Mouse (Mus musculus) ES-Bruce4 (cell line): ENCODE data around the gene Eif4e3. TPM values are rescaled to one million over a fixed set of nuclear protein-coding genes. Genes with fewer than 3 reads are reported as not detected.

Experiments used
- H3K27ac ChIP-seq: 2 replicates; pipeline ENCODE4 v1.5.1; 2012; ENCODE audit warnings: low read length, inconsistent platforms; ENCODE audit not compliant: insufficient read depth
- H3K27me3 ChIP-seq: 2 replicates; pipeline ENCODE4 v1.6.1; 2012; ENCODE audit warnings: mild to moderate bottlenecking, low read length, inconsistent platforms; ENCODE audit not compliant: control insufficient read depth, poor library complexity, insufficient read depth, severe bottlenecking
- H3K36me3 ChIP-seq: 2 replicates; pipeline ENCODE4 v1.6.1; 2012; ENCODE audit warnings: inconsistent platforms, mild to moderate bottlenecking, low read length, moderate library complexity; ENCODE audit not compliant: control insufficient read depth, poor library complexity, insufficient read depth, severe bottlenecking
- H3K4me1 ChIP-seq: one replicate; pipeline ENCODE4 v1.8.1; 2011; ENCODE audit warnings: low read length; ENCODE audit not compliant: control insufficient read depth, insufficient read depth
- H3K4me3 ChIP-seq: 2 replicates; pipeline ENCODE4 v1.5.1; 2011; ENCODE audit warnings: low read depth, mild to moderate bottlenecking, low read length
- H3K9ac ChIP-seq: 2 replicates; pipeline ENCODE4 v1.6.1; 2012; ENCODE audit warnings: low read depth, mild to moderate bottlenecking, inconsistent platforms; ENCODE audit not compliant: poor library complexity, severe bottlenecking
- H3K9me3 ChIP-seq: replicated peaks from 2 replicates; pipeline ENCODE4 v1.6.1; 2012; ENCODE audit warnings: mild to moderate bottlenecking, low read length, inconsistent platforms; ENCODE audit not compliant: control insufficient read depth, poor library complexity, insufficient read depth, severe bottlenecking
- CTCF ChIP-seq: IDR thresholded peaks from one replicate; pipeline ENCODE4 v1.8.1; 2011; ENCODE audit warnings: low read depth, low read length
- EP300 ChIP-seq: IDR thresholded peaks from 2 replicates; pipeline ENCODE4 v1.6.1; 2011; ENCODE audit warnings: low read depth, low read length; ENCODE audit not compliant: insufficient read depth
- POLR2A ChIP-seq: IDR thresholded peaks from one replicate; pipeline ENCODE4 v1.8.1; 2011; ENCODE audit warnings: low read length; ENCODE audit not compliant: insufficient read depth
- polyA plus RNA-seq: library from polyadenylated mRNA; stranded (reverse); fragments of >200 nt; gene quantifications from 2 replicates; pipeline ENCODE4 v1.2.4, GENCODE M21; 2011; ENCODE audit warnings: low read depth; ENCODE audit not compliant: missing spikeins, insufficient read depth, insufficient read length

Gene Eif4e3
- polyA plus RNA-seq, 1 experiment, result 8.6 TPM

GRCm38 (mm10) chr6:99617415-99617814 is 49.2 kb downstream of the Eif4e3 start:
- H3K4me1 ChIP-seq, result peaks cover 3% of the 10 kb centered on the region
- H3K36me3 ChIP-seq, result no peaks in the 10 kb centered on the region
- no peaks in the 10 kb centered on the region for H3K27me3 ChIP-seq
- no peak overlapping the region for H3K9ac ChIP-seq
- H3K27ac ChIP-seq, result no peak overlapping the region
- TF ChIP-seq CTCF (no peak), POLR2A (no peak), EP300 (no peak)
- H3K9me3 ChIP-seq, result no peaks in the 10 kb centered on the region
- no peak overlapping the region for H3K4me3 ChIP-seq

DNA sequence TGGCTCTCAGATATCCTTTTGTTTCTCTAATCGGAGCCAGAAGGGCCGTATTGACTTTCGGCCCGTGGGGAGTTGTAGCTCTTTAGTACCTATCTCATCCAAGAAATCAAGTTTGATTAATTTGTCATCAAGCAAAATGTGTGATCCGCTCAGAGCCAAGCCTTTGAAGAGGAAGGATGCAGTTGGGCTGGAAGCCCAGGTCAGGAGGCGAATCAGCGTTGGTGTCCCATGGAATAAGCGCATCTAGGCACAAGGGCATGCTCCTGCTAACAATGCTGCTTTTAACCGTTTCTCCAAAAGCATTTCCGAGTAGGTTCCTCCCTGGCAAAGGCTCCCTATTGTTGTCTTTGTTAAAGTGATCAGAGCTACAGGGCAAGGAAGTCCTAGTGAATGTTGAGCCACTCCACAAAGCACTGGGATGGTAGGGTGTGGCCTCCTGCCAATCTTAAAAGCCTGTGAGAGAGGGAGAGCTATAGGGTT is 51.3 kb downstream of the Eif4e3 start:
- Histone ChIP-seq H3K9me3 (no peaks in the 10 kb centered on the region), H3K36me3 (no peaks in the 10 kb centered on the region), H3K4me1 (peaks cover 3% of the 10 kb centered on the region), H3K4me3 (no peak overlapping the region), H3K9ac (no peak overlapping the region), H3K27me3 (no peaks in the 10 kb centered on the region), H3K27ac (peak overlapping the region; percentile 45)
- TF ChIP-seq EP300 (peak; percentile 77), CTCF (no peak)

GRCm38 (mm10) chr6:99614566-99615271 is 51.9 kb downstream of the Eif4e3 start:
- no peaks in the 10 kb centered on the region for H3K9me3 ChIP-seq
- no peak overlapping the region for H3K4me3 ChIP-seq
- no peaks in the 10 kb centered on the region for H3K27me3 ChIP-seq
- H3K4me1 ChIP-seq, result peaks cover 3% of the 10 kb centered on the region
- no peak for TF ChIP-seq EP300
- TF ChIP-seq CTCF, result no peak
- TF ChIP-seq POLR2A, result no peak
- no peak overlapping the region for H3K9ac ChIP-seq
- H3K36me3 ChIP-seq, result no peaks in the 10 kb centered on the region
- peak overlapping the region; percentile 45 for H3K27ac ChIP-seq

DNA sequence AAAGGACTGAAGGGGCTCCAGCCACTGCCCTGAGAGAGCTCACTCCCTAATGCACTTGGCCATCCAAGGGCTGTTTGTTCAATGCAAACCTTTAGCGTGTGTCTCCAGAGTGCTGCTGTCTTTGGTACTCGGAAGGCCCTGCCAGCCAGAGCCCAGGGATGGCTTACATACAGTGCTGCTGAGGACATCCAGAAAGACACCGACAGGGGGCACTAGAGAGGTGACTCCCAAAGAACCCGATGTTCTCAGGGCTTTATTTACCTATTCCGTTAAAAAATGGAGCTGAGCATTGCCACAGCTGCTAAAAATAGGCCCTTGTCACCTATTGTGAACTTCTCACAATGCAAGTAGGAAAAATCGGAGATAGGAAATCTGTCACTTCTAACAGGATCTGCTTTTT is 54.7 kb downstream of the Eif4e3 start:
- Histone ChIP-seq H3K9ac (no peak overlapping the region), H3K36me3 (no peaks in the 10 kb centered on the region), H3K4me3 (no peak overlapping the region), H3K27ac (no peak overlapping the region), H3K4me1 (peaks cover 3% of the 10 kb centered on the region), H3K27me3 (no peaks in the 10 kb centered on the region), H3K9me3 (no peaks in the 10 kb centered on the region)
- TF ChIP-seq CTCF, result peak; percentile 21
- no peak for TF ChIP-seq POLR2A

- no peak overlapping the region for H3K27ac ChIP-seq
- no peaks in the 10 kb centered on the region for H3K9me3 ChIP-seq
- H3K4me1 ChIP-seq, result no peaks in the 10 kb centered on the region
- no peak overlapping the region for H3K9ac ChIP-seq
- no peaks in the 10 kb centered on the region for H3K36me3 ChIP-seq
- H3K27me3 ChIP-seq, result no peaks in the 10 kb centered on the region
- TF ChIP-seq CTCF, result no peak
- no peak for TF ChIP-seq POLR2A
- no peak for TF ChIP-seq EP300
- no peak overlapping the region for H3K4me3 ChIP-seq
Observed at GRCm38 (mm10) chr6:99610454-99611427, 55.8 kb downstream of the Eif4e3 start.

DNA sequence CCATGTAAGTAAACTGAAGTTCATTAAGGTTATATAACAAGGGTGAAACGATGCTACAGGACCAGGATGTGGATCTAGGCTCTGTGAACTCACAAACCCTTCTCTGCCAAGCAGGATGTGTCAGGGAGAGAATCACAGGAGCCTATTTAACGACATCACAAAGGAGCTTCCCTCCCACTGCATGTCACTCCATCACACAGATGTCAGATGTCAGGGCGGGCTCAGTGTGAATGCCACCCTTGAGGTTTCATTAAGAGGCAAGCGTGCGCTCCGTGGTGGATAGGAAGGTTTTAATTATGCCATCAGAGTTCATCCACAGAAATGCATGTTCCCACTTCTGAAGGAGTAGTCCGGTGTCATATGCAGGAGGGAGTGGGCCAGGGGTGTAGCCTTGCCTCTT is 60.5 kb downstream of the Eif4e3 start:
- Histone ChIP-seq H3K27ac (no peak overlapping the region), H3K4me3 (no peak overlapping the region), H3K36me3 (no peaks in the 10 kb centered on the region), H3K27me3 (no peaks in the 10 kb centered on the region), H3K9ac (no peak overlapping the region), H3K9me3 (no peaks in the 10 kb centered on the region), H3K4me1 (no peaks in the 10 kb centered on the region)
- TF ChIP-seq CTCF (no peak), EP300 (no peak), POLR2A (no peak)
